Mouse (Mus musculus) embryonic facial prominence, embryonic 15.5 days (tissue): Measurements from ENCODE around the gene Caps2. TPM values are rescaled to one million over a fixed set of nuclear protein-coding genes. Genes with fewer than 3 reads are reported as not detected.
A peak's percentile ranks its signal among the peaks of the same experiment; 100 is the strongest.
"Not testable (repeated sequence)": the region's sequence is repeated elsewhere in the genome, so short reads cannot be mapped to it uniquely, and the experiment has no call there.

Experiments used
- ATAC-seq: fragments of 200-750 bp; cut with Nextera tagmentation; 2 replicates; pipeline ENCODE4 v1.8.0; 2017; ENCODE audit warnings: low read depth, moderate TSS enrichment; ENCODE audit not compliant: insufficient number of reproducible peaks, low FRiP score, low TSS enrichment
- H3K27ac ChIP-seq: fragments of 300-500 bp; sonication (generic); replicated peaks from 2 replicates; pipeline ENCODE4 v1.5.1; 2015; ENCODE audit warnings: mild to moderate bottlenecking, inconsistent platforms
- H3K27me3 ChIP-seq: fragments of 300-500 bp; sonication (generic); 2 replicates; pipeline ENCODE4 v1.6.1; 2015; ENCODE audit warnings: inconsistent platforms
- H3K36me3 ChIP-seq: fragments of 300-500 bp; sonication (generic); 2 replicates; pipeline ENCODE4 v1.6.1; 2015; ENCODE audit warnings: mild to moderate bottlenecking, inconsistent platforms
- H3K4me1 ChIP-seq: fragments of 300-500 bp; sonication (generic); 2 replicates; pipeline ENCODE4 v1.6.1; 2015; ENCODE audit warnings: inconsistent platforms
- H3K4me2 ChIP-seq: fragments of 300-500 bp; sonication (generic); replicated peaks from 2 replicates; pipeline ENCODE4 v1.6.1; 2015; ENCODE audit warnings: mild to moderate bottlenecking, inconsistent platforms
- H3K4me3 ChIP-seq: fragments of 300-500 bp; sonication (generic); replicated peaks from 2 replicates; pipeline ENCODE4 v1.5.1; 2015; ENCODE audit warnings: mild to moderate bottlenecking, inconsistent platforms
- H3K9ac ChIP-seq: fragments of 300-500 bp; sonication (generic); 2 replicates; pipeline ENCODE4 v1.6.1; 2015; ENCODE audit warnings: inconsistent platforms
- H3K9me3 ChIP-seq: fragments of 300-500 bp; sonication (generic); replicated peaks from 2 replicates; pipeline ENCODE4 v1.6.1; 2016; ENCODE audit warnings: inconsistent platforms
- WGBS: fragments of 180-500 bp; shearing (Covaris S2); methylation state at CpG from one replicate; pipeline ENCODE4 v1.1.7; 2015; 5-methylcytosine and 5-hydroxymethylcytosine counted together
- polyA plus RNA-seq: library from polyadenylated mRNA; unstranded; fragments of >200 nt; fragmentation: Nextera tagmentation; extraction: Ambion mirVana; gene quantifications from 2 replicates; pipeline ENCODE4 v1.2.1, GENCODE M21; 2015

The Caps2 gene
- polyA plus RNA-seq, result 0.49 and 0.73 TPM in 2 replicates

GRCm38 (mm10) chr10:112163168-112163766 lies at the start of gene Caps2:
Caps2 (plus strand) TSS chr10:112163621.
- no peak for ATAC-seq
- no peaks in the 10 kb centered on the region for H3K4me1 ChIP-seq
- H3K4me2 ChIP-seq, result no peak within 1 kb of the TSS
- H3K9ac ChIP-seq, result no peak within 1 kb of the TSS
- no peak within 1 kb of the TSS for H3K4me3 ChIP-seq
- H3K9me3 ChIP-seq, result no peaks in the 10 kb centered on the region
- H3K36me3 ChIP-seq, result no peaks in the 10 kb centered on the region
- 29% methylated on average over 4 of the region's 4 CpGs for WGBS
- no peaks in the 10 kb centered on the region for H3K27me3 ChIP-seq
- H3K27ac ChIP-seq, result no peak within 1 kb of the TSS

- WGBS, result 49% methylated on average over 2 of the region's 2 CpGs
- H3K27ac ChIP-seq, H3K27me3 ChIP-seq, H3K4me1 ChIP-seq, H3K9ac ChIP-seq, ATAC-seq, H3K9me3 ChIP-seq, H3K4me2 ChIP-seq, H3K4me3 ChIP-seq, H3K36me3 ChIP-seq: not testable (repeated sequence)
Measured at GRCm38 (mm10) chr10:112125090-112125489, 38.3 kb upstream of the Caps2 start.

GRCm38 (mm10) chr10:112127682-112128230 lies 35.7 kb upstream of the Caps2 start:
- H3K4me3 ChIP-seq, H3K9me3 ChIP-seq, H3K4me1 ChIP-seq, H3K27me3 ChIP-seq, H3K27ac ChIP-seq, ATAC-seq, H3K4me2 ChIP-seq, H3K9ac ChIP-seq, H3K36me3 ChIP-seq: not testable (repeated sequence)
- 72% methylated on average over 6 of the region's 6 CpGs for WGBS

DNA sequence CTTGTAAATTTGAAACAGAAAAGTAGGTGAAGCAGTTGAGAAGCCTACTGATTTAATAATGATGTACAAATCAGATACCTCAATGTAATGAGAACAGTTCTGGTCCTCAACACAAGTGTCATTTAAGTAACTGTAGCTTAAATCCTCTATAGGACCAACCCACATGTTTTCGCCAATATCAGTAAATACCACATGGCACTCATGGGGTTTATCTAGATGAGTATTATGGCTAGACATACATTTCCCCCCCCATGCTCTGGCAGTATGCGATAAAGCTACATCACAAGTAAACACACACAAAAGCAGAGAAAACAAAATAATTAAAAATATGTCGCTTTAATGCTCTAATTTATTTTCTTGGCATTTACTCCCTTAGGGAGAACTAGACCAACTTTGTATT lies 31.2 kb upstream of the Caps2 start:
- Histone ChIP-seq H3K4me3 (no peak overlapping the region), H3K27me3 (no peaks in the 10 kb centered on the region), H3K4me2 (no peak overlapping the region), H3K9ac (no peak overlapping the region), H3K27ac (no peak overlapping the region), H3K4me1 (no peaks in the 10 kb centered on the region), H3K9me3 (no peaks in the 10 kb centered on the region), H3K36me3 (no peaks in the 10 kb centered on the region)
- WGBS, result 91% methylated on average over 3 of the region's 3 CpGs
- no peak for ATAC-seq

- H3K9me3 ChIP-seq, result no peaks in the 10 kb centered on the region
- H3K4me2 ChIP-seq, result peak overlapping the region; percentile 42
- peak overlapping the region; percentile 34 for H3K4me3 ChIP-seq
- no peaks in the 10 kb centered on the region for H3K4me1 ChIP-seq
- ATAC-seq, result no peak
- H3K9ac ChIP-seq, result no peak overlapping the region
- no peaks in the 10 kb centered on the region for H3K36me3 ChIP-seq
- H3K27ac ChIP-seq, result no peak overlapping the region
- 16% methylated on average over 9 of the region's 9 CpGs for WGBS
- H3K27me3 ChIP-seq, result no peaks in the 10 kb centered on the region
Measured at GRCm38 (mm10) chr10:112138050-112138870, 25.2 kb upstream of the Caps2 start.

- WGBS, result 40% methylated on average over 6 of the region's 6 CpGs
- Histone ChIP-seq H3K36me3 (no peaks in the 10 kb centered on the region), H3K4me3 (peak overlapping the region; percentile 34), H3K4me2 (peak overlapping the region; percentile 42), H3K4me1 (no peaks in the 10 kb centered on the region), H3K27me3 (no peaks in the 10 kb centered on the region), H3K27ac (no peak overlapping the region), H3K9me3 (no peaks in the 10 kb centered on the region), H3K9ac (no peak overlapping the region)
- no peak for ATAC-seq
Measured at GRCm38 (mm10) chr10:112138871-112139430, 24.5 kb upstream of the Caps2 start.

GRCm38 (mm10) chr10:112139834-112140233 lies 23.6 kb upstream of the Caps2 start:
- no peak overlapping the region for H3K4me2 ChIP-seq
- H3K4me3 ChIP-seq, result no peak overlapping the region
- no peaks in the 10 kb centered on the region for H3K27me3 ChIP-seq
- 51% methylated on average over 2 of the region's 2 CpGs for whole genome bisulfite sequencing
- no peak for ATAC-seq
- H3K4me1 ChIP-seq, result no peaks in the 10 kb centered on the region
- no peaks in the 10 kb centered on the region for H3K9me3 ChIP-seq
- H3K27ac ChIP-seq, result no peak overlapping the region
- no peak overlapping the region for H3K9ac ChIP-seq
- H3K36me3 ChIP-seq, result no peaks in the 10 kb centered on the region

GRCm38 (mm10) chr10:112159882-112160560 lies 3.4 kb upstream of the Caps2 start, which contains the start of gene Glipr1l3:
Glipr1l3 (minus strand) TSS chr10:112160327.
- H3K9me3 ChIP-seq, H3K9ac ChIP-seq, H3K4me3 ChIP-seq, H3K27ac ChIP-seq, H3K27me3 ChIP-seq, H3K36me3 ChIP-seq, H3K4me2 ChIP-seq, H3K4me1 ChIP-seq: not testable (repeated sequence)
- 0 out of 2 replicates have a peak, but pooled peaks have one; percentile 39 for ATAC-seq
- WGBS, result 22% methylated on average over 15 of the region's 15 CpGs

GRCm38 (mm10) chr10:112177027-112177426 lies 13.6 kb downstream of the Caps2 start:
- not testable (repeated sequence) for ATAC-seq, H3K27ac ChIP-seq

DNA sequence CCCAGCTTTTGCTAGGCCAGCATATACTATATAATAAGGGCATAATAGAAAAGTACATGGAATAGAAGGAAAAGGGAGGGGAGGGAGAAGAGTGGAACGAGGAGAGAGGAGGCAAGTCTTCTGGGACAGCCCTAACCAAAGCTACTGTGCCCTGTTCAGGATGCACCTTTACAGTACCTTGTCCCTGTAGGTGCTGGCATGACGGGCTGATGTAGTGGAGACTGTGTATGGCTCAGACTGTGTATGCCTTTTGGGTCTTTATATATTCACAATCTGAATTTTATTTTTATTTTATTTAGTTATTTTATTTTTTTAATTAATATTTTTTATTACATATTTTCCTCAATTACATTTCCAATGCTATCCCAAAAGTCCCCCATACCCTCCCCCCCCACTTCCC lies 30.5 kb downstream of the Caps2 start:
- WGBS, result 88% methylated on average over 2 of the region's 2 CpGs
- H3K36me3 ChIP-seq, ATAC-seq, H3K4me1 ChIP-seq, H3K27ac ChIP-seq, H3K4me2 ChIP-seq, H3K27me3 ChIP-seq, H3K4me3 ChIP-seq, H3K9ac ChIP-seq, H3K9me3 ChIP-seq: not testable (repeated sequence)

More at GRCm38 (mm10) chr10:112177027-112177426, 13.6 kb downstream of the Caps2 start:
- not testable (repeated sequence) for H3K4me3 ChIP-seq, H3K9ac ChIP-seq, H3K4me1 ChIP-seq, H3K36me3 ChIP-seq, H3K4me2 ChIP-seq, H3K27me3 ChIP-seq, H3K9me3 ChIP-seq
- WGBS, result 30% methylated on average over 13 of the region's 13 CpGs

GRCm38 (mm10) chr10:112203463-112203862 lies 40.0 kb downstream of the Caps2 start:
- Histone ChIP-seq H3K27ac (no peak overlapping the region), H3K9ac (no peak overlapping the region), H3K9me3 (no peaks in the 10 kb centered on the region), H3K36me3 (no peaks in the 10 kb centered on the region), H3K4me3 (no peak overlapping the region), H3K27me3 (no peaks in the 10 kb centered on the region), H3K4me2 (no peak overlapping the region), H3K4me1 (no peaks in the 10 kb centered on the region)
- no peak for ATAC-seq
- 23% methylated on average over 2 of the region's 2 CpGs for WGBS
